ENCODE assay signal across 8 mouse cellular contexts in the genomic region with DNA sequence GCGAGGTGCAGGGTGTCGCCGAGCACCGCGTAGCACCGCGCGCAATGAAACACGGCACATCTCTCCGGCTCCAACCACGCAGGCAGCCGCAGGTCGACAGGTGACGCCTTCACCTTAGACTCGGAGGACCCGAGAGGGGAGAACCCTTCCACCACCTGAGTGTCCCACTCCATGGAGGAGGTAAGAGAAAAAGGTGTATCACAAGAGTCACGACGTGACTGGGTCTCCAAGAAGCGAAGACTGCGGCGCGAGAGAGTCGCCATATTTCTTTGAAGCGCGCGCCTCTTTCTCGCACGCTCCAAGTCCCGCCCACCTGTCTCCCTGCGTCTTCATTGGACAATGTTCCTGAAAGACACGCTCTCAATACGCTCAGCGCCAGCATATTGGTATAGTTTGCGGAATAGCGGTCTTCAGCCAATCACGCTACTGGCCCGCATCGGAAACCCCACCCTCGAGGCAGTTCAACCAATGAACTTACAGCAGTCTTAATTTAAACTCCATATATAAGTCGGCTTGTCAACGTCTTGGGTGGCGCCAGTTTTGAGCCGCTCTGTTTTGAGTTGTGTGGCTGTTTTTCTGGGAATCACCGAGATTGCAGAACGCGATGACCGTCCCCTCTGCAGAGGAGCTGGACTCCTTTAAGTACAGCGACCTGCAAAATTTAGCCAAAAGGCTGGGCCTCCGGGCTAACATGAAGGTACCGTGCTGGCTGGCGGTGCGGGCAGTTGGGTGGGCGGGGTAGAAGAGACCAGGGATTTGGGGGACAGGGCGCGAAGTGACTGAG. TPM values are rescaled to one million over a fixed set of nuclear protein-coding genes. Genes with fewer than 3 reads are reported as not detected.
DNase-seq lines count a peak whose midpoint lies in the region; ATAC-seq and TF ChIP-seq lines count a peak whose summit lies in the region.

A gene (plus strand): TSS at position 100 of the 784 bp plus-strand sequence.
A gene (minus strand): TSS at position 271 of the 784 bp plus-strand sequence.

- no peak for TF ChIP-seq EP300 in ES-Bruce4 (IDR thresholded peaks at IDR 0.05; ENCODE audit: insufficient read depth, low read depth, low read length)
- no peak for TF ChIP-seq EP300 in liver, postnatal 0 days (IDR thresholded peaks at IDR 0.05; ENCODE audit: low read depth)

- no peaks in the 10 kb centered on the region for H3K27me3 ChIP-seq in ES-Bruce4 (ENCODE audit: control insufficient read depth, insufficient read depth, low read length, poor library complexity, severe bottlenecking)
- no peaks in the 10 kb centered on the region for H3K27me3 ChIP-seq in forebrain, embryonic 13.5 days
- H3K27me3 ChIP-seq in liver, postnatal 0 days (ENCODE audit: insufficient read depth, low read length) = no peaks in the 10 kb centered on the region
- no peaks in the 10 kb centered on the region for H3K27me3 ChIP-seq in neural tube, embryonic 14.5 days (ENCODE audit: control insufficient read depth, insufficient read depth, low read length)

- TF ChIP-seq POLR2A in ES-Bruce4 (IDR thresholded peaks at IDR 0.05; ENCODE audit: insufficient read depth, low read length) = peak; percentile 86

- DNase-seq in heart, postnatal 10 days = peak; percentile 96 to 98
- peak; percentile 94 for DNase-seq in large intestine, adult 2 months (ENCODE audit: low read depth, low spot score)
- peak; percentile 94 for DNase-seq in liver, postnatal 0 days
- peak; percentile 95 for DNase-seq in testis, postnatal 10 days (ENCODE audit: low spot score)

- ATAC-seq in cerebellum, adult (ENCODE audit: insufficient number of reproducible peaks, low FRiP score, low TSS enrichment) = peak; percentile 100
- peak; percentile 100 for ATAC-seq in forebrain, embryonic 13.5 days
- peak; percentile 99 for ATAC-seq in liver, postnatal 0 days
- ATAC-seq in neural tube, embryonic 14.5 days (ENCODE audit: low read depth) = peak; percentile 100

- H3K9ac ChIP-seq in ES-Bruce4 (ENCODE audit: low read depth, poor library complexity, severe bottlenecking) = peak within 1 kb of the TSS; percentile 74
- peak within 1 kb of the TSS; percentile 77 for H3K9ac ChIP-seq in forebrain, embryonic 13.5 days
- H3K9ac ChIP-seq in liver, postnatal 0 days (replicated peaks) = peak within 1 kb of the TSS; percentile 85
- H3K9ac ChIP-seq in neural tube, embryonic 14.5 days (replicated peaks; ENCODE audit: low read depth, low read length) = peak within 1 kb of the TSS; percentile 34; the same call in 1 of the 2 replicates

- H3K36me3 ChIP-seq in ES-Bruce4 (ENCODE audit: control insufficient read depth, insufficient read depth, low read length, poor library complexity, severe bottlenecking) = peaks cover 7% of the 10 kb centered on the region; the same call in 1 of the 2 replicates
- peaks cover 6% of the 10 kb centered on the region for H3K36me3 ChIP-seq in forebrain, embryonic 13.5 days (ENCODE audit: poor library complexity, severe bottlenecking)
- H3K36me3 ChIP-seq in liver, postnatal 0 days (replicated peaks; ENCODE audit: insufficient read depth, low read length) = peaks cover 8% of the 10 kb centered on the region
- no peaks in the 10 kb centered on the region for H3K36me3 ChIP-seq in neural tube, embryonic 14.5 days (ENCODE audit: control insufficient read depth, insufficient read depth, low read length)

- peak within 1 kb of the TSS; percentile 7; the same call in 1 of the 2 replicates for H3K27ac ChIP-seq in ES-Bruce4 (ENCODE audit: insufficient read depth, low read length)
- H3K27ac ChIP-seq in forebrain, embryonic 13.5 days = peak within 1 kb of the TSS; percentile 59
- peak within 1 kb of the TSS; percentile 89 for H3K27ac ChIP-seq in liver, postnatal 0 days (ENCODE audit: low read depth)
- no peak within 1 kb of the TSS for H3K27ac ChIP-seq in neural tube, embryonic 14.5 days (ENCODE audit: low read depth, low read length)

- H3K4me1 ChIP-seq in ES-Bruce4 (ENCODE audit: control insufficient read depth, insufficient read depth, low read length) = peaks cover 3% of the 10 kb centered on the region
- H3K4me1 ChIP-seq in forebrain, embryonic 13.5 days = peaks cover 43% of the 10 kb centered on the region
- H3K4me1 ChIP-seq in liver, postnatal 0 days (ENCODE audit: insufficient read depth) = 0 out of 2 replicates have a peak, but pooled peaks cover 4% of the 10 kb centered on the region
- H3K4me1 ChIP-seq in neural tube, embryonic 14.5 days (ENCODE audit: control insufficient read depth, insufficient read depth, low read length) = peaks cover 3% of the 10 kb centered on the region; the same call in 1 of the 2 replicates

- peak within 1 kb of the TSS; percentile 90 for H3K4me2 ChIP-seq in forebrain, embryonic 13.5 days
- peak within 1 kb of the TSS; percentile 75 for H3K4me2 ChIP-seq in liver, postnatal 0 days (ENCODE audit: low read depth, low read length)
- peak within 1 kb of the TSS; percentile 99 for H3K4me2 ChIP-seq in neural tube, embryonic 14.5 days (ENCODE audit: low read depth, low read length)

- H3K4me3 ChIP-seq in ES-Bruce4 (ENCODE audit: low read depth, low read length) = peak within 1 kb of the TSS; percentile 95
- H3K4me3 ChIP-seq in forebrain, embryonic 13.5 days = peak within 1 kb of the TSS; percentile 67
- peak within 1 kb of the TSS; percentile 78 for H3K4me3 ChIP-seq in liver, postnatal 0 days (ENCODE audit: low read depth, low read length)
- H3K4me3 ChIP-seq in neural tube, embryonic 14.5 days (ENCODE audit: low read depth, low read length) = peak within 1 kb of the TSS; percentile 69

- WGBS in forebrain, embryonic 13.5 days = under 1% methylated on average over 55 of the region's 55 CpGs
- WGBS in large intestine, adult 2 months = under 1% methylated on average over 55 of the region's 55 CpGs
- under 1% methylated on average over 55 of the region's 55 CpGs for WGBS in liver, postnatal 0 days (ENCODE audit: insufficient replicate concordance)
- WGBS in neural tube, embryonic 14.5 days = under 1% methylated on average over 55 of the region's 55 CpGs

- H3K9me3 ChIP-seq in ES-Bruce4 (replicated peaks; ENCODE audit: control insufficient read depth, insufficient read depth, low read length, poor library complexity, severe bottlenecking) = no peaks in the 10 kb centered on the region
- no peaks in the 10 kb centered on the region for H3K9me3 ChIP-seq in forebrain, embryonic 13.5 days (replicated peaks)
- H3K9me3 ChIP-seq in liver, postnatal 0 days (ENCODE audit: low read length) = no peaks in the 10 kb centered on the region
- no peaks in the 10 kb centered on the region for H3K9me3 ChIP-seq in neural tube, embryonic 14.5 days (ENCODE audit: control insufficient read depth, low read length)

- no peak for TF ChIP-seq CTCF in ES-Bruce4 (IDR thresholded peaks at IDR 0.05; ENCODE audit: low read depth, low read length)
- no peak for TF ChIP-seq CTCF in liver, postnatal 0 days (IDR thresholded peaks at IDR 0.05; ENCODE audit: low read depth)

- intact Hi-C loops in heart, postnatal 10 days (cut with DNase I) = loop anchor here (2.0 kb wide), 1 partner anchor 24 kb away; no protein-coding TSS in a partner anchor

RNA-seq across cellular contexts. Expression of the first gene that starts in this region (rescaled TPM):
- 185 and 189 TPM in 2 replicates for polyA plus RNA-seq in ES-Bruce4 (2011; ENCODE audit: insufficient read depth, insufficient read length, low read depth, missing spikeins)
- 80.5 and 82.5 TPM in 2 replicates for polyA plus RNA-seq in forebrain, embryonic 13.5 days (2015; fragmentation: Nextera tagmentation; extraction: Ambion mirVana)
- total RNA-seq in heart, postnatal 10 days (2021) = 10 to 100 TPM in 1 of 2 experiments, 1 to 10 TPM in 1; 8.8 to 11.4 TPM
- polyA plus RNA-seq in large intestine, adult 2 months (2012; rRNA removed) = 3.6 and 4.2 TPM in 2 replicates
- 45.8 and 48.5 TPM in 2 replicates for polyA plus RNA-seq in liver, postnatal 0 days (2015; fragmentation: Nextera tagmentation; extraction: Ambion mirVana)
- 5.6 and 8.5 TPM in 2 replicates for polyA plus RNA-seq in neural tube, embryonic 14.5 days (2014; fragmentation: Nextera tagmentation; extraction: Ambion mirVana)

RNA-seq across cellular contexts. Expression of the second gene that starts in this region (rescaled TPM):
- 45.3 and 53.0 TPM in 2 replicates for polyA plus RNA-seq in ES-Bruce4 (2011; ENCODE audit: insufficient read depth, insufficient read length, low read depth, missing spikeins)
- 26.3 and 27.6 TPM in 2 replicates for polyA plus RNA-seq in forebrain, embryonic 13.5 days (2015; fragmentation: Nextera tagmentation; extraction: Ambion mirVana)
- 1 to 10 TPM; 3.7 to 4.4 TPM for total RNA-seq in heart, postnatal 10 days (2021)
- polyA plus RNA-seq in large intestine, adult 2 months (2012; rRNA removed) = 5.0 and 7.2 TPM in 2 replicates
- 14.3 and 16.5 TPM in 2 replicates for polyA plus RNA-seq in liver, postnatal 0 days (2015; fragmentation: Nextera tagmentation; extraction: Ambion mirVana)
- 2.7 and 4.0 TPM in 2 replicates for polyA plus RNA-seq in neural tube, embryonic 14.5 days (2014; fragmentation: Nextera tagmentation; extraction: Ambion mirVana)

Comparison
In these comparisons a context has a peak if more than half of its experiments do, and no peak if none do; other contexts are left out.
1. H3K9ac ChIP-seq: peak in every context shown above with its lines; median percentile 85 in liver, postnatal 0 days; 77 in forebrain, embryonic 13.5 days; 74 in ES-Bruce4; 34 in neural tube, embryonic 14.5 days.